Comparison of ENCODE assay signal across 8 mouse cellular contexts in the genomic region with DNA sequence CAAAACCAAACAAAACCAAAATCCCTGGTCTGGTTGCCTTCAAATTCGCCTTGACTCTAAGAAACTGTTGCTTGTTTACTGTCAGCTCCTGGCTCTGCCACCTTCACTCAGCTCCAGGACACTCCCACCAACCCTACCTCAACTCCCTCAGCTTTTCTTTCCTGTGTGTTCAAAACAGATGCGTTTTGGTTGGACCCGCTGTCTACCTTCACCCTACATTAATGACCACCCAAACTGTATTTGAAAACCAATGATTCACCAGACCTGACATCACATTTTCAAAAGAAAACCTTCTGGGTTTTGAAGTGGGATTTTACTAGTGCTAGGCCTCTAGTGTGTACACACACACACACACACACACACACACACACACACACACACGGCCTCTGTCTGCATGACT. TPM values are rescaled to one million over a fixed set of nuclear protein-coding genes. Genes with fewer than 3 reads are reported as not detected.
DNase-seq lines count a peak whose midpoint lies in the region; ATAC-seq and TF ChIP-seq lines count a peak whose summit lies in the region.

No protein-coding gene starts in this region.

- H3K27ac ChIP-seq in heart, embryonic 16.5 days (ENCODE audit: low read length) = peak overlapping the region; percentile 96
- no peak overlapping the region for H3K27ac ChIP-seq in forebrain, embryonic 16.5 days (ENCODE audit: low read length)
- peak overlapping the region; percentile 85 for H3K27ac ChIP-seq in macrophage

- intact Hi-C loops in heart, postnatal 36 days (cut with DNase I) = no loop called here

- DNase-seq in heart, postnatal 36 days = no peak
- DNase-seq in G1E (ENCODE audit: low spot score) = no peak
- no peak for DNase-seq in ovary, adult 18-20 months (ENCODE audit: low spot score)
- no peak for DNase-seq in left cerebral cortex, adult 11 months (ENCODE audit: low spot score)
- no peak for DNase-seq in frontal cortex, postnatal 14 days (ENCODE audit: low spot score in 2 of 2)

- WGBS in heart, embryonic 16.5 days = 7% methylated on average over 4 of the region's 4 CpGs
- WGBS in forebrain, embryonic 16.5 days = 12% methylated on average over 4 of the region's 4 CpGs
- 6% methylated on average over 4 of the region's 4 CpGs for WGBS in macrophage (ENCODE audit: missing documents)

- peaks cover 16% of the 10 kb centered on the region for H3K36me3 ChIP-seq in heart, embryonic 16.5 days (ENCODE audit: control insufficient read depth, insufficient read depth)
- peaks cover 34% of the 10 kb centered on the region for H3K36me3 ChIP-seq in G1E (replicated peaks)
- peaks cover 9% of the 10 kb centered on the region for H3K36me3 ChIP-seq in forebrain, embryonic 16.5 days (ENCODE audit: control insufficient read depth, insufficient read depth)
- H3K36me3 ChIP-seq in macrophage (ENCODE audit: inconsistent target) = peaks cover 26% of the 10 kb centered on the region

- no peak for TF ChIP-seq CTCF in G1E (IDR thresholded peaks at IDR 0.05; ENCODE audit: low read depth, low read length)

- peaks cover 21% of the 10 kb centered on the region for H3K4me1 ChIP-seq in heart, embryonic 16.5 days (ENCODE audit: control insufficient read depth, insufficient read depth, low read length)
- H3K4me1 ChIP-seq in G1E (ENCODE audit: insufficient read depth, low read depth, low read length) = peaks cover 40% of the 10 kb centered on the region
- peaks cover 24% of the 10 kb centered on the region for H3K4me1 ChIP-seq in forebrain, embryonic 16.5 days (replicated peaks; ENCODE audit: control insufficient read depth, insufficient read depth, low read length)

- H3K4me3 ChIP-seq in heart, embryonic 16.5 days (ENCODE audit: low read length) = peak overlapping the region; percentile 71
- H3K4me3 ChIP-seq in G1E (ENCODE audit: low read depth, low read length) (peak overlapping the region; percentile 87), macrophage (ENCODE audit: inconsistent target) (peak overlapping the region; percentile 58)
- H3K4me3 ChIP-seq in forebrain, embryonic 16.5 days (replicated peaks; ENCODE audit: low read length) = peak overlapping the region; percentile 90

- H3K9ac ChIP-seq in heart, embryonic 16.5 days (ENCODE audit: low read length) = peak overlapping the region; percentile 99
- peak overlapping the region; percentile 95 for H3K9ac ChIP-seq in forebrain, embryonic 16.5 days (replicated peaks; ENCODE audit: low read depth, low read length)

- H3K4me2 ChIP-seq in heart, embryonic 16.5 days (ENCODE audit: low read depth, low read length) = peak overlapping the region; percentile 72
- peak overlapping the region; percentile 74 for H3K4me2 ChIP-seq in forebrain, embryonic 16.5 days (ENCODE audit: low read length)

- H3K79me2 ChIP-seq in macrophage (ENCODE audit: inconsistent target) = peaks cover 87% of the 10 kb centered on the region

- no peak for ATAC-seq in heart, embryonic 16.5 days (replicated peaks; ENCODE audit: extremely low read depth, insufficient read depth, low FRiP score)
- ATAC-seq in G1E (ENCODE audit: extremely low read depth, insufficient number of reproducible peaks, low FRiP score, poor library complexity, severe bottlenecking) = no peak
- ATAC-seq in forebrain, embryonic 16.5 days = no peak

- H3K9me3 ChIP-seq in heart, embryonic 16.5 days (replicated peaks; ENCODE audit: control insufficient read depth, low read length) = no peaks in the 10 kb centered on the region
- no peaks in the 10 kb centered on the region for H3K9me3 ChIP-seq in G1E (replicated peaks)
- no peaks in the 10 kb centered on the region for H3K9me3 ChIP-seq in forebrain, embryonic 16.5 days (ENCODE audit: control insufficient read depth, low read length)

- H3K27me3 ChIP-seq in heart, embryonic 16.5 days (ENCODE audit: control insufficient read depth, insufficient read depth, low read length) = no peaks in the 10 kb centered on the region
- H3K27me3 ChIP-seq in G1E (ENCODE audit: insufficient read depth, low read length) = no peaks in the 10 kb centered on the region
- H3K27me3 ChIP-seq in forebrain, embryonic 16.5 days (replicated peaks; ENCODE audit: control insufficient read depth, insufficient read depth, low read length) = no peaks in the 10 kb centered on the region

RNA-seq across cellular contexts. Expression of gene Wdr26, which starts 1.7 kb away (rescaled TPM):
- polyA plus RNA-seq in heart, embryonic 16.5 days (2015; fragmentation: Nextera tagmentation; extraction: Ambion mirVana) = 22.7 and 24.3 TPM in 2 replicates
- total RNA-seq in heart, postnatal 36 days (2021) = 100 to 1,000 TPM; 110 to 115 TPM
- total RNA-seq in G1E (2014; fragmentation: Nextera tagmentation) = 239 and 297 TPM in 2 replicates
- 96.4 and 101 TPM in 2 replicates for total RNA-seq in G1E (2017)
- polyA plus RNA-seq in G1E (2012) = 28.1 and 39.9 TPM in 2 replicates
- 30.7 and 32.0 TPM in 2 replicates for polyA plus RNA-seq in forebrain, embryonic 16.5 days (2015; fragmentation: Nextera tagmentation; extraction: Ambion mirVana)
- total RNA-seq in macrophage (2018; cell fraction: chromatin; rRNA removed) = 100 to 1,000 TPM; 306 to 843 (median 604) TPM
- total RNA-seq in macrophage (2018; cell fraction: cytosol; rRNA removed) = 100 to 1,000 TPM; 117 to 200 (median 160) TPM
- 100 to 1,000 TPM; 284 to 524 (median 451) TPM for total RNA-seq in macrophage (2018; cell fraction: nucleus; rRNA removed)
- 115 to 137 TPM (median 119 TPM) in 3 replicates for polyA plus RNA-seq in macrophage (2018)
